Mouse (Mus musculus): ENCODE measurements around the gene Mgat3.

The Mgat3 gene

GRCm38 (mm10) chr15:80173001-80173771 is at the start of gene Mgat3:
Mgat3 (plus strand) TSS chr15:80173721.
- DNase-seq, result peak; percentile 81

- no peak for DNase-seq
Measured at GRCm38 (mm10) chr15:80124651-80125050, 48.9 kb upstream of the Mgat3 start.

- DNase-seq, result no peak
Measured at GRCm38 (mm10) chr15:80127191-80127590, 46.3 kb upstream of the Mgat3 start.

GRCm38 (mm10) chr15:80129982-80130381 is 43.5 kb upstream of the Mgat3 start:
- no peak for DNase-seq

GRCm38 (mm10) chr15:80130689-80131088 is 42.8 kb upstream of the Mgat3 start:
- DNase-seq, result no peak

- DNase-seq, result peak; percentile 85
Measured at GRCm38 (mm10) chr15:80131421-80131820, 42.1 kb upstream of the Mgat3 start.

GRCm38 (mm10) chr15:80132452-80132851 is 41.1 kb upstream of the Mgat3 start:
- no peak for DNase-seq

GRCm38 (mm10) chr15:80132993-80133586 is 40.4 kb upstream of the Mgat3 start, which contains the start of gene Tab1:
Tab1 (plus strand) TSS chr15:80133127.
- peak; percentile 93 for DNase-seq

GRCm38 (mm10) chr15:80133682-80134449 is 39.7 kb upstream of the Mgat3 start:
- no peak for DNase-seq

GRCm38 (mm10) chr15:80134450-80134847 is 39.1 kb upstream of the Mgat3 start:
- no peak for DNase-seq

GRCm38 (mm10) chr15:80135499-80135898 is 38.0 kb upstream of the Mgat3 start:
- no peak for DNase-seq

GRCm38 (mm10) chr15:80136645-80137044 is 36.9 kb upstream of the Mgat3 start:
- no peak for DNase-seq

GRCm38 (mm10) chr15:80137945-80138791 is 35.4 kb upstream of the Mgat3 start:
- DNase-seq, result no peak

GRCm38 (mm10) chr15:80140302-80140701 is 33.2 kb upstream of the Mgat3 start:
- DNase-seq, result no peak

- no peak for DNase-seq
Measured at GRCm38 (mm10) chr15:80140878-80141277, 32.6 kb upstream of the Mgat3 start.

- no peak for DNase-seq
Measured at GRCm38 (mm10) chr15:80142130-80142529, 31.4 kb upstream of the Mgat3 start.

- DNase-seq, result no peak
Measured at GRCm38 (mm10) chr15:80143760-80144159, 29.8 kb upstream of the Mgat3 start.

GRCm38 (mm10) chr15:80145397-80145796 is 28.1 kb upstream of the Mgat3 start:
- no peak for DNase-seq

- DNase-seq, result no peak
Measured at GRCm38 (mm10) chr15:80146153-80146552, 27.4 kb upstream of the Mgat3 start.

GRCm38 (mm10) chr15:80147090-80147489 is 26.4 kb upstream of the Mgat3 start:
- DNase-seq, result no peak

- DNase-seq, result no peak
Measured at GRCm38 (mm10) chr15:80147511-80147910, 26.0 kb upstream of the Mgat3 start.

- no peak for DNase-seq
Measured at GRCm38 (mm10) chr15:80148565-80148964, 25.0 kb upstream of the Mgat3 start.

- no peak for DNase-seq
Measured at GRCm38 (mm10) chr15:80149517-80149916, 24.0 kb upstream of the Mgat3 start.
